Mouse (Mus musculus) E14TG2a.4 (cell line): ENCODE data around the gene Scaf8.

Source experiments
- H3K27me3 ChIP-seq: 2 replicates; pipeline ENCODE4 v1.6.1; 2014; ENCODE audit warnings: low read length, control low read depth; ENCODE audit not compliant: insufficient read depth
- H3K36me3 ChIP-seq: 2 replicates; pipeline ENCODE4 v1.6.1; 2014; ENCODE audit warnings: low read length, control low read depth; ENCODE audit not compliant: insufficient read depth
- H3K4me1 ChIP-seq: replicated peaks from 2 replicates; pipeline ENCODE4 v1.6.1; 2014; ENCODE audit warnings: low read depth, low read length, control low read depth
- H3K4me3 ChIP-seq: replicated peaks from 2 replicates; pipeline ENCODE4 v1.5.1; 2014; ENCODE audit warnings: mild to moderate bottlenecking, low read length
- H3K9me3 ChIP-seq: 2 replicates; pipeline ENCODE4 v1.6.1; 2014; ENCODE audit warnings: low read length, control low read depth
- CTCF ChIP-seq: conservative IDR thresholded peaks from 2 replicates; pipeline ENCODE4 v1.5.1; 2014; ENCODE audit warnings: low read length
- NANOG ChIP-seq: IDR thresholded peaks from 2 replicates; pipeline ENCODE4 v1.6.1; 2014; ENCODE audit warnings: borderline replicate concordance, low read length, mixed read lengths
- POU5F1 ChIP-seq: IDR thresholded peaks from 2 replicates; pipeline ENCODE4 v1.6.1; 2014; ENCODE audit warnings: low read length, borderline replicate concordance

Scaf8 gene

GRCm38 (mm10) chr17:3224383-3225106 lies 109.8 kb downstream of the Scaf8 start:
- TF ChIP-seq NANOG (no peak), CTCF (peak; percentile 94), POU5F1 (no peak)
- H3K27me3 ChIP-seq, result no peaks in the 10 kb centered on the region

GRCm38 (mm10) chr17:3230231-3231000 lies 115.6 kb downstream of the Scaf8 start:
- 0 out of 2 replicates have a peak overlapping the region, but pooled peaks have one; percentile 13 for H3K4me3 ChIP-seq
- no peaks in the 10 kb centered on the region for H3K27me3 ChIP-seq
- peaks cover 9% of the 10 kb centered on the region; the same call in 1 of the 2 replicates for H3K4me1 ChIP-seq
- no peaks in the 10 kb centered on the region for H3K9me3 ChIP-seq
- TF ChIP-seq POU5F1, result no peak
- TF ChIP-seq NANOG, result no peak
- peak; percentile 78 for TF ChIP-seq CTCF
- peaks cover 9% of the 10 kb centered on the region; the same call in 1 of the 2 replicates for H3K36me3 ChIP-seq

More at GRCm38 (mm10) chr17:3224383-3225106, 109.8 kb downstream of the Scaf8 start:
- no peak overlapping the region for H3K4me3 ChIP-seq
- no peaks in the 10 kb centered on the region; the same call in 1 of the 2 replicates for H3K36me3 ChIP-seq
- H3K4me1 ChIP-seq, result peaks cover 24% of the 10 kb centered on the region
- no peaks in the 10 kb centered on the region for H3K9me3 ChIP-seq

GRCm38 (mm10) chr17:3232626-3233025 lies 117.9 kb downstream of the Scaf8 start:
- Histone ChIP-seq H3K36me3 (peaks cover 12% of the 10 kb centered on the region; the same call in 1 of the 2 replicates), H3K4me1 (peaks cover 9% of the 10 kb centered on the region; the same call in 1 of the 2 replicates), H3K9me3 (no peaks in the 10 kb centered on the region), H3K27me3 (no peaks in the 10 kb centered on the region), H3K4me3 (no peak overlapping the region)
- TF ChIP-seq CTCF (no peak), POU5F1 (no peak), NANOG (no peak)

- H3K9me3 ChIP-seq, result no peaks in the 10 kb centered on the region
- no peaks in the 10 kb centered on the region for H3K27me3 ChIP-seq
- TF ChIP-seq CTCF (no peak), NANOG (no peak), POU5F1 (no peak)
- 0 out of 2 replicates have a peak, but pooled peaks cover 5% of the 10 kb centered on the region for H3K4me1 ChIP-seq
- no peak overlapping the region for H3K4me3 ChIP-seq
- H3K36me3 ChIP-seq, result peaks cover 24% of the 10 kb centered on the region
These were observed 128.9 kb downstream of the Scaf8 start for GRCm38 (mm10) chr17:3243672-3244071.

- TF ChIP-seq NANOG, result no peak
- no peak for TF ChIP-seq POU5F1
- TF ChIP-seq CTCF, result no peak
These were observed 130.3 kb downstream of the Scaf8 start for GRCm38 (mm10) chr17:3244881-3245739.

GRCm38 (mm10) chr17:3246665-3247370 lies 132.0 kb downstream of the Scaf8 start:
- Histone ChIP-seq H3K36me3 (peaks cover 10% of the 10 kb centered on the region; the same call in 1 of the 2 replicates), H3K27me3 (no peaks in the 10 kb centered on the region), H3K4me1 (0 out of 2 replicates have a peak, but pooled peaks cover 5% of the 10 kb centered on the region), H3K9me3 (no peaks in the 10 kb centered on the region), H3K4me3 (no peak overlapping the region)
- no peak for TF ChIP-seq CTCF
- no peak for TF ChIP-seq POU5F1
- no peak for TF ChIP-seq NANOG

More at GRCm38 (mm10) chr17:3244881-3245739, 130.3 kb downstream of the Scaf8 start:
- H3K36me3 ChIP-seq, result peaks cover 23% of the 10 kb centered on the region
- H3K4me1 ChIP-seq, result 0 out of 2 replicates have a peak, but pooled peaks cover 5% of the 10 kb centered on the region
- H3K27me3 ChIP-seq, result no peaks in the 10 kb centered on the region
- H3K4me3 ChIP-seq, result no peak overlapping the region
- no peaks in the 10 kb centered on the region for H3K9me3 ChIP-seq
